Mouse (Mus musculus) neural tube, embryonic 12.5 days (tissue): ENCODE results near the gene Rbms1. TPM values are rescaled to one million over a fixed set of nuclear protein-coding genes. Genes with fewer than 3 reads are reported as not detected.
A peak's percentile ranks its signal among the peaks of the same experiment; 100 is the strongest.

ENCODE experiments used
- ATAC-seq: fragments of 200-750 bp; cut with Nextera tagmentation; 2 replicates; pipeline ENCODE4 v1.8.0; 2017; ENCODE audit warnings: low read depth, mild to moderate bottlenecking, moderate TSS enrichment, moderate library complexity; ENCODE audit not compliant: low FRiP score
- H3K27ac ChIP-seq: fragments of 300-500 bp; sonication (generic); 2 replicates; pipeline ENCODE4 v1.5.1; 2016
- H3K27me3 ChIP-seq: fragments of 300-500 bp; sonication (generic); replicated peaks from 2 replicates; pipeline ENCODE4 v1.6.1; 2016; ENCODE audit warnings: mild to moderate bottlenecking
- H3K36me3 ChIP-seq: fragments of 300-500 bp; sonication (generic); 2 replicates; pipeline ENCODE4 v1.6.1; 2016; ENCODE audit warnings: mild to moderate bottlenecking
- H3K4me1 ChIP-seq: fragments of 300-500 bp; sonication (generic); 2 replicates; pipeline ENCODE4 v1.6.1; 2016
- H3K4me2 ChIP-seq: fragments of 300-500 bp; sonication (generic); replicated peaks from 2 replicates; pipeline ENCODE4 v1.6.1; 2016; ENCODE audit warnings: mild to moderate bottlenecking
- H3K4me3 ChIP-seq: fragments of 300-500 bp; sonication (generic); 2 replicates; pipeline ENCODE4 v1.5.1; 2016
- H3K9ac ChIP-seq: fragments of 300-500 bp; sonication (generic); 2 replicates; pipeline ENCODE4 v1.6.1; 2016; ENCODE audit warnings: mild to moderate bottlenecking
- H3K9me3 ChIP-seq: fragments of 300-500 bp; sonication (generic); 2 replicates; pipeline ENCODE4 v1.6.1; 2016; ENCODE audit warnings: mild to moderate bottlenecking
- WGBS: fragments of 180-500 bp; shearing (Covaris S2); methylation state at CpG from one replicate; pipeline ENCODE4 v1.1.7; 2016; 5-methylcytosine and 5-hydroxymethylcytosine counted together
- polyA plus RNA-seq: library from polyadenylated mRNA; unstranded; fragments of >200 nt; fragmentation: Nextera tagmentation; extraction: Ambion mirVana; gene quantifications from 2 replicates; pipeline ENCODE4 v1.2.1, GENCODE M21; 2016

Rbms1 gene
- polyA plus RNA-seq, 1 experiment from 2014 or later: 79.3 TPM

DNA sequence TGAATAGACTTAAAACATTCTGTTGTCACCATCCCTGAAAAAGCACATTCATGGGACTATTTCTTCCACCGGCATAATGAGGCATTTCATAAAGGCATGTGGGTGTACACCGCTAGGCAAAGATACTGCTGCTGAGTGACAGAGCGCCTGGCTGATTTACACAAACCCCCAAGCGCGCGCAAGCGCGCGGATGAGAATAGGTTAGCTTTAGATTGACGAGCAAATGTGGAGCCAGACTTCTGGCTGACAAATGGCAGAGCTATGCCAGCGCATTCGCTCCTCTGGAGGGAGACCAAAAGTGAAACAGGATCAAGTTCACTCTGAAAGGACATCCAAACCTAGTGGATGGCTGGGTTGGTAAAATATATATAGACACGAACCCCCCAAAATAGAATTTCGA is 240.5 kb downstream of the Rbms1 start, which contains the start of gene Itgb6:
TSS of gene Itgb6 (minus strand) at position 130 of the 400 bp plus-strand sequence.
- no peak within 1 kb of the TSS for H3K4me3 ChIP-seq
- no peak within 1 kb of the TSS for H3K27ac ChIP-seq
- H3K27me3 ChIP-seq: no peaks in the 10 kb centered on the region
- no peaks in the 10 kb centered on the region for H3K9me3 ChIP-seq
- 69% methylated on average over 14 of the region's 14 CpGs for WGBS
- H3K36me3 ChIP-seq: no peaks in the 10 kb centered on the region
- peak; percentile 21; the same call in 1 of the 2 replicates for ATAC-seq
- 0 out of 2 replicates have a peak, but pooled peaks cover 4% of the 10 kb centered on the region for H3K4me1 ChIP-seq
- no peak within 1 kb of the TSS for H3K9ac ChIP-seq
- H3K4me2 ChIP-seq: no peak within 1 kb of the TSS

DNA sequence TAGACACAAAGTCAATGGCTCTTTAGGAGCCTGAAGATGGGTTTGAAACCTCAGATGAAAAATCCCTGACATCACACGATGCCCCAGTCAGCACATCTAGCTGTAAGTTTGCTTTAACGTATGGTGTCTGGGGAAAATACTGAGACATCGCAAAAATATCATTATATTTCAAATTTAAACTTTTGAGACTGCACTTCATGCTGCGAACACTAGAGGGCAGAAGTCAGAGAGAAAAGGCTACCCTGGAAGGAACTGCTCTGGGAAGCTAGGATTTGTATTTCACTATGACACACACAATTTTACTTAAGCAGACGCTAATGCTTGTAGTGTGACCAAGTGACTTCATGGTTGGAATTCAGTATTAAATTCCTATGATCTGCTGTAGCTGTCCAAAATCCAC is 242.1 kb downstream of the Rbms1 start:
- WGBS: 30% methylated on average over 5 of the region's 5 CpGs
- Histone ChIP-seq H3K4me1 (0 out of 2 replicates have a peak, but pooled peaks cover 9% of the 10 kb centered on the region), H3K4me3 (no peak overlapping the region), H3K27ac (no peak overlapping the region), H3K4me2 (no peak overlapping the region), H3K27me3 (no peaks in the 10 kb centered on the region), H3K9me3 (no peaks in the 10 kb centered on the region), H3K9ac (no peak overlapping the region), H3K36me3 (no peaks in the 10 kb centered on the region)
- no peak for ATAC-seq

DNA sequence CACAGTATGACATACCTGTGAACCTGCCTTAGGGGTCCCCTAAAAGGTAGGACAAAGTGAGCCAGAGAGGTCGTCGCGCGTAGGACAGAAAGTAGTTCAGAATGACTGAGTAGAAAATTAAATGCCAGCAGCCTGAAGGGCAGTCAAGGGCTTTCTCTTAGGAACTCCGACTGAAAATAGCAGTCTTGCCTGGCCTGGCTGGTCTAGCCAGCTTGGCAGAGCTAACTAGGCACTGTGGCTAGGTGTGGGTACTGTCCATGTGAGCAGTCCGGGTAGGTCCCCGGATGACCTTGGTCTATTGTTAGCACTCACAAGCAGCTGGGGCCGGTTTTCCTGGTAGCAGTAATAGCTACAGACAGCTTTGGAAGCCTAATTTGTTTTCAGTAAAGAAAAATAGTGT is 242.8 kb downstream of the Rbms1 start:
- Histone ChIP-seq H3K4me3 (no peak overlapping the region), H3K4me2 (no peak overlapping the region), H3K4me1 (peaks cover 15% of the 10 kb centered on the region), H3K27ac (no peak overlapping the region), H3K9me3 (no peaks in the 10 kb centered on the region), H3K9ac (no peak overlapping the region), H3K27me3 (no peaks in the 10 kb centered on the region), H3K36me3 (no peaks in the 10 kb centered on the region)
- 84% methylated on average over 8 of the region's 8 CpGs for WGBS
- no peak for ATAC-seq

DNA sequence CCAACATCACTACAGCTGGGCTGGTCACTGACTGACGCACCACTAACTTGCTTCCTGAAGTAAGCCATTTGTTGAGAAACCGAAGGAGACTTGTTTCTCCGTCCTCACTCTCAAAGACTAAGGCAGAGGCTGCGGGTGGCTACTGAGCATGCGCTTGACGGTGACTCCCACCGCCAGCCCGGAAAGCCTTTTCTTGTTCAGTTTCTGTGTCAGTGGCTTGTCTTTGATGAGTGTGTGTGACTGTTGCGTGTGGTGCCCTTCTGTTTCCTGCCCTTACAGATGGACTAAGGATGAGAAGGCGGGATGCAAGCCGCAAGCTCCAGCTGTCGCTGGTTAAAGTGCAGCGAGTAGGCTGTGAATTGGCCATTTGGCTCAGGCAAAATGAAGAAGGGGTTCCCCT is 245.6 kb downstream of the Rbms1 start:
- Histone ChIP-seq H3K4me1 (peaks cover 29% of the 10 kb centered on the region), H3K27ac (no peak overlapping the region), H3K27me3 (no peaks in the 10 kb centered on the region), H3K9me3 (no peaks in the 10 kb centered on the region), H3K36me3 (no peaks in the 10 kb centered on the region), H3K9ac (no peak overlapping the region), H3K4me2 (peak overlapping the region; percentile 30; the same call in 1 of the 2 replicates), H3K4me3 (no peak overlapping the region)
- 60% methylated on average over 13 of the region's 13 CpGs for WGBS
- no peak for ATAC-seq

DNA sequence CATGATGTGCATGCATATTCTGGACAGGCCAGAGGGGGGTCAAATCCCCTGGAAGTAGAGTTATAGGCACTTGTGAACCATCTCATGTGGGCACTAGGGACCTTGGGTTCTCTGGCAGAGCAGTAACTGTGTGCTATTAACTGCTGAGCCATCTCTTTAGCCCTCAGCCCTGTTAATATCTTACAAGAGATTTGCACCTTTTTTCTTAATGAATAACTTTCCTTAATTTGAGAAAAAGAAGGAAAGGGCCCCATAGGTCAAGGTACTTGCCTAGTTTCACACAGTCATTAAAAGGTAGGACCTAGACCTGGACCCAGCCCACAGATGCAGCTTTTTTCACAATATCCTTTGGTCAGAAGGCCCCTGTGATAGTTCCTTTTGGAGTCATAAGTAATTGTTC is 246.4 kb downstream of the Rbms1 start:
- Histone ChIP-seq H3K4me3 (no peak overlapping the region), H3K9me3 (no peaks in the 10 kb centered on the region), H3K27me3 (no peaks in the 10 kb centered on the region), H3K4me2 (no peak overlapping the region), H3K27ac (no peak overlapping the region), H3K36me3 (no peaks in the 10 kb centered on the region), H3K9ac (no peak overlapping the region), H3K4me1 (peaks cover 28% of the 10 kb centered on the region)
- ATAC-seq: no peak

DNA sequence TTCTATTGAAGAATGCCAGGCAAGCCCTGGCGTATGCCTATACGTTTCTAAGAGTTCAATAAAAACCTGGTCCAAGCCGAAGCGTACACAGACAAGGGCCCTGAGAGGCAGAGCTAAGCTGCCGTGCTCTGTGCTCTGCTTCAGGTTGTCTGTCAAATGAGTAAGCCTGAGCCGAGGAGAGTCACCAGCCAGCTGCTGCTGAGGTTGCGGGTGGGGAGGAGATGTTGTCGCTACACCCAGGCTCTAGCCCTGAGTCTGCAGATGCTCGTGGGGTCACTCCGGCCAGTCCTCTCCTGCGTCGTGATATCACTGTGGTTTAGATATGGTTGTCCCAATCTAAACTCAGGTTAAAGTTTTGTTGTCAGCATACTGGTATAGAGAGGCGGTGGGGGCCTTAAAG is 247.2 kb downstream of the Rbms1 start:
- Histone ChIP-seq H3K27me3 (no peaks in the 10 kb centered on the region), H3K27ac (no peak overlapping the region), H3K4me1 (peaks cover 28% of the 10 kb centered on the region), H3K9me3 (no peaks in the 10 kb centered on the region), H3K4me2 (no peak overlapping the region), H3K36me3 (no peaks in the 10 kb centered on the region), H3K4me3 (no peak overlapping the region), H3K9ac (no peak overlapping the region)
- ATAC-seq: no peak
- WGBS: 88% methylated on average over 13 of the region's 13 CpGs

- Histone ChIP-seq H3K4me2 (no peak overlapping the region; the same call in 1 of the 2 replicates), H3K4me3 (no peak overlapping the region), H3K36me3 (no peaks in the 10 kb centered on the region), H3K27ac (no peak overlapping the region), H3K27me3 (no peaks in the 10 kb centered on the region), H3K4me1 (peaks cover 28% of the 10 kb centered on the region), H3K9me3 (no peaks in the 10 kb centered on the region), H3K9ac (no peak overlapping the region)
- WGBS: 54% methylated on average over 8 of the region's 8 CpGs
- ATAC-seq: no peak
Observed at GRCm38 (mm10) chr2:60714971-60715502, 248.0 kb downstream of the Rbms1 start.

- no peaks in the 10 kb centered on the region for H3K9me3 ChIP-seq
- H3K27ac ChIP-seq: no peak overlapping the region
- H3K4me1 ChIP-seq: peaks cover 28% of the 10 kb centered on the region
- H3K36me3 ChIP-seq: no peaks in the 10 kb centered on the region
- ATAC-seq: no peak
- no peak overlapping the region for H3K4me3 ChIP-seq
- WGBS: 39% methylated on average over 7 of the region's 7 CpGs
- H3K4me2 ChIP-seq: peak overlapping the region; percentile 16
- no peaks in the 10 kb centered on the region for H3K27me3 ChIP-seq
- no peak overlapping the region for H3K9ac ChIP-seq
Observed at GRCm38 (mm10) chr2:60714475-60714874, 248.5 kb downstream of the Rbms1 start.

- peak; percentile 82 for ATAC-seq
- no peak overlapping the region for H3K4me3 ChIP-seq
- peak overlapping the region; percentile 16; the same call in 1 of the 2 replicates for H3K4me2 ChIP-seq
- WGBS: 31% methylated on average over 8 of the region's 8 CpGs
- no peaks in the 10 kb centered on the region for H3K27me3 ChIP-seq
- no peaks in the 10 kb centered on the region for H3K36me3 ChIP-seq
- no peaks in the 10 kb centered on the region for H3K9me3 ChIP-seq
- no peak overlapping the region for H3K27ac ChIP-seq
- peaks cover 28% of the 10 kb centered on the region for H3K4me1 ChIP-seq
- 0 out of 2 replicates have a peak overlapping the region, but pooled peaks have one; percentile 21 for H3K9ac ChIP-seq
Observed at GRCm38 (mm10) chr2:60713857-60714256, 249.1 kb downstream of the Rbms1 start.

DNA sequence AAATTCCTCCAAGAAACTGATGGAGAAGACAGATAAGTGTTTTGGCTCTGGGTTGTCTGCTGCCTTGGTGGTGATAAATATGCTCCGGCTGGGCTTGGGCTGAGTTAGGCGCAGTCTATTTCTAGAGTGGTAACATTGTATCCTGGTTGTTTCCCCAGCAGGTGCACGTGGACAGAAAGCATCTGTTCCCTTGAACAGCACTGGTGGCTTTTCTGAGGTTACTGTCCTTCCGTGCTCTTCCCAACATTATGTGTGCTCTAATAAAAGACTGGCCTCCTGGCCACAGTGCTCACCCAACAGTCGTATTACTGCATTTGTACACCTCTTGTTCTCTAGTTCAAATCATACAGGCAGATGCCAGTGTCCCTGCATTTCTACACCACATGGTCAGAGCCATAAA is 250.1 kb downstream of the Rbms1 start:
- H3K4me3 ChIP-seq: no peak overlapping the region
- H3K36me3 ChIP-seq: no peaks in the 10 kb centered on the region
- no peaks in the 10 kb centered on the region for H3K27me3 ChIP-seq
- no peak overlapping the region for H3K9ac ChIP-seq
- H3K4me2 ChIP-seq: no peak overlapping the region
- WGBS: 86% methylated on average over 5 of the region's 5 CpGs
- H3K4me1 ChIP-seq: peaks cover 28% of the 10 kb centered on the region
- no peak overlapping the region for H3K27ac ChIP-seq
- no peaks in the 10 kb centered on the region for H3K9me3 ChIP-seq
- ATAC-seq: no peak

- no peak overlapping the region for H3K27ac ChIP-seq
- H3K4me3 ChIP-seq: no peak overlapping the region
- peaks cover 26% of the 10 kb centered on the region for H3K4me1 ChIP-seq
- H3K4me2 ChIP-seq: no peak overlapping the region
- 77% methylated on average over 6 of the region's 6 CpGs for WGBS
- no peak for ATAC-seq
- no peak overlapping the region for H3K9ac ChIP-seq
- H3K27me3 ChIP-seq: no peaks in the 10 kb centered on the region
- H3K9me3 ChIP-seq: no peaks in the 10 kb centered on the region
- H3K36me3 ChIP-seq: no peaks in the 10 kb centered on the region
Observed at GRCm38 (mm10) chr2:60712483-60712882, 250.5 kb downstream of the Rbms1 start.

DNA sequence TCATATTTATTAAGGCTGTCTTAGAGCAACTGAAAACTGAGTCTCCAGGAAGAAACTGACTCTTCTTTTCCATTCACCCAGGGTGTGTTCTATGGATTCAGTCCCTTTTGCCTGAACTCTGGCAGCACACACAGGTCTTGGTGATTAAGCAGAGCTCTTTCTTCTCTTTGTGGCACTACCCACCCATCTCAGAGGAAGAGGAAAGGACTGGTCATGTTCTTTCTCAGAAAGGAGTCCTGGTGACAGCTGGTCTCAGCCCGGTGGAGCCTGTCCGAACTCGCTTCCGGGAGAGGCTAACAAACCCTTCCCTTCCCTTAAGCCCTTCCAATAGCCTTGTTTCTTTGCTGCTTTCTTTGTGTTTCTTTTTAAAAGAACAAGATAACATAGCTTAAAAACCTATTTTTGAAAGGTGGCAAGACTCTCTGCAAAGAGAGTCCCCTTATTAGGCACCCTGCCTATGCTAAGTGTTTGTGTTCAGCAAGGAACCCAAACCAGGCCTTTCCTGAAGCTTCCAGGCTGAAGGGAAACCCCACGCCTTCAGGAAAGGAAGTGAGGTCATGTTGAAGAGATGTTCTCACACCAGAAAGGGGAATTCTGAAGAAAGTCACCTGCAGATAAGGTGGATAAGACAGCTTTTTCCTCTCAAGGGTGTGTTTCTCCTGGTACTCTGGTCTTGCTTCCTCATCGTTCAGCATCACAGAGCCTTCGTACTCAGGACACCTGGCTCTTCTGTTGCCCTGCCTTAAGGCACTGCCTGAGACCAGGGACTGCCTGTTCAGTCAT is 251.7 kb downstream of the Rbms1 start:
- no peak overlapping the region for H3K27ac ChIP-seq
- no peaks in the 10 kb centered on the region for H3K9me3 ChIP-seq
- H3K4me3 ChIP-seq: no peak overlapping the region
- H3K4me2 ChIP-seq: no peak overlapping the region
- H3K36me3 ChIP-seq: no peaks in the 10 kb centered on the region
- ATAC-seq: no peak
- 92% methylated on average over 7 of the region's 7 CpGs for WGBS
- H3K27me3 ChIP-seq: no peaks in the 10 kb centered on the region
- no peak overlapping the region for H3K9ac ChIP-seq
- H3K4me1 ChIP-seq: peaks cover 21% of the 10 kb centered on the region

DNA sequence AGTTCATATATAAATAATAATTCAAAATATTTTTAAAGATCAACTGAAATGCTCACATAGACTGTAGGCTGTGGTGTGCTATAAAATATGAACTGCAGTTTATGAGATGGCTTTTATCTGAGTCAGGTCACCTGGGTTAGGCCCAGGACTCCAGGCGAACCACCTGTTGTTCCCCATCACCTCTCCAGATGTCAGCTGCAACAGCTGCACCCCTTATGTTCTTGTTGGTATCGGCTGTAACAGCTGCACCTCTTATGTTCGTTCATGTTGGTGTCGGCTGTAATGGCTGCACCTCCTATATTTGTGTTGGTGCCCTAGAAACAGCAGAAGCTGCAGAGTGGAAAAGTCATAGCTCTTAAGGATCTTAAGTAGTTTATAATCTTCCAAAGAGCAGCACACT is 252.7 kb downstream of the Rbms1 start:
- ATAC-seq: no peak
- no peak overlapping the region for H3K9ac ChIP-seq
- no peak overlapping the region for H3K27ac ChIP-seq
- H3K4me3 ChIP-seq: no peak overlapping the region
- no peak overlapping the region for H3K4me2 ChIP-seq
- no peaks in the 10 kb centered on the region for H3K27me3 ChIP-seq
- H3K9me3 ChIP-seq: no peaks in the 10 kb centered on the region
- no peaks in the 10 kb centered on the region for H3K36me3 ChIP-seq
- peaks cover 17% of the 10 kb centered on the region for H3K4me1 ChIP-seq
- 90% methylated on average over 4 of the region's 4 CpGs for WGBS
